Mouse (Mus musculus) pancreas, adult 10 weeks (tissue): Measurements from ENCODE around the gene Sh2d5. TPM values are rescaled to one million over a fixed set of nuclear protein-coding genes. Genes with fewer than 3 reads are reported as not detected.

Experiments
- polyA plus RNA-seq: library from polyadenylated mRNA; stranded (reverse); fragments of 350-450 nt; fragmentation: Illumina TruSeq; extraction: RNeasy Lipid Tissue Mini Kit (QIAGEN cat#74804); gene quantifications from one replicate; pipeline ENCODE4 v1.2.3, GENCODE M21; 2015; ENCODE audit warnings: low read depth, low replicate concordance; ENCODE audit not compliant: insufficient read depth

Gene Sh2d5
- 0.52 TPM for polyA plus RNA-seq

DNA sequence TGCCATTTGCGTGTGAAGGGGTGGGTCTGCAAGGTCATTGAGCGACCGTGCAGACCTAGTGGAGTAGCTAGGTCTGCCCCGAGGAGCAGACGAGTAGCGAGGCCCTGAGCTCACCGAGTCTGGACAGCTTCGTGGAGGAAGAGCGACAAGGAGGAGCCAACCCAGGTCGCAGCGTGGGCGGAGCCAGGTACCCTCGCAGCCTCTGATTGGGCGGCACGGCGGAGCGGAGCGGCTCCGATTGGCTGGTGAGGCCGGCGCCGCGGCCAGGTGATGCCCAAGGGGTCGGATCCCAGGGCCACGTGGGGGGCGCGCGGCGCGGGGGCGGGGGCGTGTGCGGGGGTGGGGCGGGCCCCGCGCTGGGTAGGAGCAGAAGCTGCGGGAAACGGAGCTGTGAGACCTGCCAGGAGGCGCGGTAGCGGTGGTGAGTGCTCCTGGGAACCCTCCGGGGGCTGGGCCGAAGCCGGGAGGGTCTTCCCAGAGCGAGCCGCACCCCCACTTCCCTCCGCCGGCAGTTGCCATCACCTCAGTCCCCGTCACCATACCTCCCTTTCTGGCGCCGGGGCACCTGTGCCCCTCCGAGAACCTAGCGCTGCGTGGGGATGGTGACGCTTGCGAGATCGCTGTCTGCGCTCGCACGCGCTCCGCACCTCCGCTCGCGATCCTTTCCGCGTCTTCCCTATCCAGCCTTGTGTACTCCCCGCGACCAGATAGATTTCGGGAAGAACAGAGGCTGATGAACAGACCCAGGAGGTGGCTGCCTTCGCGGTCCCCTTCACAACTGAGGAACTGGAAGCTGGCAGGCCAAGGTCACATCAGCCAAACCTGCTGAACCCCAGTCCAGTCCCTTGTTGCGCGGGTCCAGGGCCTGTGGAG lies at the start of gene Sh2d5, which contains the start of gene Kif17:
Gene Sh2d5 (plus strand): TSS at position 316 of the 873 bp plus-strand sequence.
Gene Kif17 (plus strand): TSS at position 348 of the 873 bp plus-strand sequence.

DNA sequence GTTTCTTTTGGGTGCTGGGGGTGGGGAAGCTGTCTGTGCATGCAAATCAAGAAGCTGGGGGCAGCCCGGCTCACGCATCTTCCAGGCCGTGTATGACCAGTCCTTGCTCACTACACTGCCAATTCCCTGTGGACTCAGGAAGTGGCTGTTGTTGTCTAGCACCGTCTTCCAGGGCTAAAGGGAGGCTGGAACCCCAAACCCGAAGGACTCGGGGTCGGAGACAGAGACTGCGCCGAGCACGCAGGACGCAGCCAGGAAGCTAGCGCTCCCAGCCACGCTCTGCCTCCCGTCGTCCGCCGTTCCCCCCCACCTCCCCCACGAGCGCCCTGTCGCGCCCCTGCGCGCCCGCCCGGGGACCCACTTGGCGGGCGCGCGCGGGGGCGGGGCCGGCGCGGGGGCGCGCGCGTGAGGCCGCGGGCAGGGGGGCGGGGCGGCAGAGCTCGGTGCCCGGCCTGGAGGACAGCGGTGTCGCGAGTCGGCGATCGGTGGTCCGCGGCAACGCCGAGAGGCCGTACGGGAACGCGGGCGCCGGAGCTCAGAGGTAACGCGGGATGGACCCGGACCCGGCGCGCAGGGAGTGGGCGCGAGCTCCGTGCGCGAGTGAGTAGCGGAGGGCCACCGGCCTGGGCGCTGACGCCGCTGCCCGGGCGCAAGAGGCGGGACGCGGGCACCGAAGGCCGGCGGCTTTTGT lies 33.9 kb upstream of the Sh2d5 start, which contains the start of gene Hp1bp3:
Gene Hp1bp3 (plus strand): TSS at position 97 of the 691 bp plus-strand sequence.

DNA sequence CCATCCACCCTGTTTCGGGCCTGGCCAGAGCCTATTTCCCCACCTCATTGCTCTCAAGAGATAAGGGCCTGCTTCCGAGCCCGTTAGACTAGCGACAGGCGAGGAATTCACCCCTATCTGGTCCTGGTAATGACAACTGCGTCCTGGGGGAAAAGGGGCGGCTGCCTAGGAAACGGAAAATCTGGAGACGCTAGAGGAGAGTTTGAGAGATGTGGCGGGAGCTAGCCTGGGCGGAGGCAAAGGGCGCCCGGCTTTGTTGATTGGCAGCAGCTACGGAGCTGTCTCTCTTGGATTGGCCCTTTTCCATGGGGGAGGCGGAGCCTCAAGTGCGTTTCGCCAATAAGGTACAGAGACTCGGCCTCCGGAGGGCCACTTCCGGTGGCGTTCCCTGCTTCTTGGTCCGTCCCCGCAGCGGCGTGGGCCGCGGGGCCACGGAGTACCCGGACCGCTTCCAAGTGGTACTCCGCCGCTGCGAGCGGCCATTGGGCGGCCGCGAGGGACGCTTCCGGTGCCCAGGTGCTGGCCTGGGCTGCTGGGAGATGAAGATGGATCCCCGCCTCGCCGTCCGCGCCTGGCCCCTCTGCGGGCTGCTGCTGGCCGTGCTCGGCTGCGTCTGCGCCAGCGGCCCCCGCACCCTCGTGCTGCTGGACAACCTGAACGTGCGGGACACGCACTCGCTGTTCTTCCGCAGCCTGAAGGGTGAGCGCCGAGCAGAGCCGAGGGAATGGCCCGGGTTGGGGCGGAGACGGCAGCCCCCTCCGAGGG lies 54.3 kb downstream of the Sh2d5 start, which contains the start of gene Ddost:
Gene Ddost (plus strand): TSS at position 391 of the 765 bp plus-strand sequence.

Other genes with a start within 250 kb of the Sh2d5 start
- gene Hp1bp3, start 34.1 kb upstream of the Sh2d5 start, polyA plus RNA-seq = 32.4 TPM
- gene Kif17, start within 50 bp of the Sh2d5 start, polyA plus RNA-seq = not detected
- gene Ddost, start 54.3 kb downstream of the Sh2d5 start, polyA plus RNA-seq = 51.1 TPM
- 26.8 TPM for gene Pink1, start 75.9 kb downstream of the Sh2d5 start, polyA plus RNA-seq
- 3.3 TPM for gene Cda, start 117.6 kb downstream of the Sh2d5 start, polyA plus RNA-seq
- not detected for gene Fam43b, start 146.1 kb downstream of the Sh2d5 start, polyA plus RNA-seq
- gene Mul1, start 184.3 kb downstream of the Sh2d5 start, polyA plus RNA-seq = 4.3 TPM
- 11.2 TPM for gene Camk2n1, start 203.9 kb downstream of the Sh2d5 start, polyA plus RNA-seq